Mouse (Mus musculus) kidney, adult 2 months (tissue): ENCODE data around the gene Iqsec1.

Experiments
- CTCF ChIP-seq: fragments of 200-500 bp; conservative IDR thresholded peaks from 2 replicates; pipeline ENCODE4 v1.5.1; 2011; ENCODE audit warnings: low read depth, mild to moderate bottlenecking, control low read depth, low read length, moderate library complexity, mixed read lengths; ENCODE audit not compliant: insufficient read depth, insufficient read length
- POLR2A ChIP-seq: fragments of 200-500 bp; IDR thresholded peaks from one replicate; pipeline ENCODE4 v1.6.1; 2011; ENCODE audit warnings: low read depth, low read length, control low read depth

- TF ChIP-seq CTCF (no peak), POLR2A (no peak)
Observed at GRCm38 (mm10) chr6:90913771-90914170, 74.7 kb downstream of the Iqsec1 start.
